In the genomic region with DNA sequence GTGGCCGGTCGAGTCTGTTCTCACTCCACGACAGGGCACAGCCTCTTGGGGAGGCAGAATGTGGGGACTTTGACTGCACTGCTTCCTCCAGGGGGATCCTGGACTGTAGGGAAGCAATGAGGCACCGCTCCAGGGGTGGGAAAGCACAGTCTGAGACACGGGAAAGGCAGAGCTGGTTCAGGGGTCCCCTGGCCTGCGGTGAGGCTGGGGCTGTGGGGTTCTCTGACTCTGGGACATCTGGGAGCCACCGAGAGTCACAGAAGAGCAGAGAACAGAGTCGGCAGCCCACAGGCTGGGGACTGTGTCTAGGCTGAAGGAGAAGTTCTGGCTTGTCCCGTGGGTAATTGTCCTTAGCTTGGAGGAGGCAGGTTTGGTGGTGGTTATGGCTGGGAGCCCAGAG, we compare ENCODE assay signal across 26 mouse cellular contexts.
"Had no signal": no experiment of that assay in that cellular context is flagged by ENCODE, and none has a peak within 500 bp of the region (broad histone marks: within the 10 kb centered on the region; RNA-seq: fewer than 3 reads in every experiment).

No protein-coding gene starts in this region.

- H3K27me3 ChIP-seq: hindbrain, embryonic 12.5 days; intestine, embryonic 15.5 days; limb, embryonic 12.5 days; liver, embryonic 13.5 days; liver, embryonic 15.5 days had no signal

- H3K4me1 ChIP-seq: hindbrain, embryonic 10.5 days; hindbrain, embryonic 12.5 days; liver, embryonic 13.5 days; liver, embryonic 15.5 days had no signal

- H3K4me3 ChIP-seq: gastrocnemius, adult 2 months; heart, adult 2 months; hindbrain, embryonic 10.5 days; hindbrain, embryonic 12.5 days; intestine, embryonic 15.5 days; layer of hippocampus, adult 2 months; left cerebral cortex, adult 2 months; limb, embryonic 12.5 days; liver, embryonic 13.5 days; liver, embryonic 15.5 days had no signal

- H3K4me2 ChIP-seq: heart, embryonic 11.5 days; hindbrain, embryonic 12.5 days; hindbrain, embryonic 14.5 days; intestine, embryonic 15.5 days; limb, embryonic 12.5 days; liver, embryonic 11.5 days; liver, embryonic 13.5 days; liver, embryonic 15.5 days had no signal

- H3K27ac ChIP-seq: gastrocnemius, adult 2 months; heart, adult 2 months; hindbrain, embryonic 10.5 days; hindbrain, embryonic 12.5 days; hindbrain, embryonic 14.5 days; intestine, embryonic 15.5 days; layer of hippocampus, adult 2 months; left cerebral cortex, adult 2 months; limb, embryonic 12.5 days; liver, embryonic 13.5 days; liver, embryonic 15.5 days had no signal

- ATAC-seq: hindbrain, embryonic 16.5 days; inflammation-experienced regulatory T-cells, adult 6 months; intestine, embryonic 15.5 days; intestine, postnatal 0 days had no signal

- H3K36me3 ChIP-seq: hindbrain, embryonic 10.5 days; hindbrain, embryonic 12.5 days; intestine, embryonic 15.5 days; limb, embryonic 12.5 days; liver, embryonic 13.5 days; liver, embryonic 15.5 days had no signal

- H3K9ac ChIP-seq: hindbrain, embryonic 12.5 days; hindbrain, embryonic 14.5 days; intestine, embryonic 15.5 days; limb, embryonic 12.5 days; liver, embryonic 13.5 days; liver, embryonic 15.5 days had no signal

- H3K9me3 ChIP-seq: hindbrain, embryonic 10.5 days; hindbrain, embryonic 12.5 days; intestine, embryonic 15.5 days; limb, embryonic 12.5 days; liver, embryonic 13.5 days; liver, embryonic 15.5 days had no signal

- DNase-seq: gastrocnemius, adult 2 months; gastrocnemius, postnatal 10 days; gastrocnemius, postnatal 25 days; heart, adult 2 months; heart, postnatal 10 days; heart, postnatal 4 days; kidney, adult 18-20 months; kidney, adult 8-10 months; kidney, postnatal 10 days; kidney, postnatal 25 days; kidney, postnatal 4 days; liver; liver, embryonic 13.5 days had no signal
